Mouse (Mus musculus) fat pad, adult 2 months (tissue): ENCODE results near the gene Tns1.

Experiments
- DNase-seq: peaks from one replicate; pipeline ENCODE4 v3.0.0-alpha.2; 2011; ENCODE audit warnings: low read depth, low spot score; ENCODE audit errors: extremely low read depth

Tns1 gene

GRCm38 (mm10) chr1:74091611-74092224, 32.5 kb downstream of the Tns1 start:
- DNase-seq: no peak

GRCm38 (mm10) chr1:74091138-74091537, 33.1 kb downstream of the Tns1 start:
- no peak for DNase-seq

GRCm38 (mm10) chr1:74090329-74090728, 33.9 kb downstream of the Tns1 start:
- DNase-seq: no peak

GRCm38 (mm10) chr1:74088569-74088968, 35.7 kb downstream of the Tns1 start:
- DNase-seq: no peak

- DNase-seq: no peak
Observed at GRCm38 (mm10) chr1:74085566-74085965, 38.7 kb downstream of the Tns1 start.

- no peak for DNase-seq
Observed at GRCm38 (mm10) chr1:74084752-74085151, 39.5 kb downstream of the Tns1 start.

- DNase-seq: no peak
Observed at GRCm38 (mm10) chr1:74084065-74084705, 40.1 kb downstream of the Tns1 start.

- no peak for DNase-seq
Observed at GRCm38 (mm10) chr1:74082841-74083463, 41.3 kb downstream of the Tns1 start.

- DNase-seq: no peak
Observed at GRCm38 (mm10) chr1:74081573-74081989, 42.7 kb downstream of the Tns1 start.

GRCm38 (mm10) chr1:74077353-74077752, 46.9 kb downstream of the Tns1 start:
- DNase-seq: no peak

- no peak for DNase-seq
Observed at GRCm38 (mm10) chr1:74076230-74076629, 48.0 kb downstream of the Tns1 start.

GRCm38 (mm10) chr1:74074693-74075485, 49.4 kb downstream of the Tns1 start:
- DNase-seq: no peak

GRCm38 (mm10) chr1:74073791-74074190, 50.5 kb downstream of the Tns1 start:
- no peak for DNase-seq

- no peak for DNase-seq
Observed at GRCm38 (mm10) chr1:74070745-74071144, 53.5 kb downstream of the Tns1 start.

- no peak for DNase-seq
Observed at GRCm38 (mm10) chr1:74070001-74070551, 54.2 kb downstream of the Tns1 start.

GRCm38 (mm10) chr1:74069085-74069835, 55.0 kb downstream of the Tns1 start:
- no peak for DNase-seq

GRCm38 (mm10) chr1:74068366-74069084, 55.7 kb downstream of the Tns1 start:
- DNase-seq: no peak

GRCm38 (mm10) chr1:74067866-74068265, 56.4 kb downstream of the Tns1 start:
- DNase-seq: no peak

GRCm38 (mm10) chr1:74066576-74066975, 57.7 kb downstream of the Tns1 start:
- no peak for DNase-seq

- DNase-seq: no peak
Observed at GRCm38 (mm10) chr1:74066061-74066460, 58.2 kb downstream of the Tns1 start.
